Comparison of ENCODE assay signal across 18 mouse cellular contexts in genomic region chr10:75332268-75332667, GRCm38 (mm10). TPM values are rescaled to one million over a fixed set of nuclear protein-coding genes. Genes with fewer than 3 reads are reported as not detected.
DNase-seq lines count a peak whose midpoint lies in the region; ATAC-seq and TF ChIP-seq lines count a peak whose summit lies in the region.
"Had no signal": no experiment of that assay in that cellular context is flagged by ENCODE, and none has a peak within 500 bp of the region (broad histone marks: within the 10 kb centered on the region; RNA-seq: fewer than 3 reads in every experiment).

No protein-coding gene starts in this region.

- H3K4me3 ChIP-seq in lung, embryonic 14.5 days (ENCODE audit: low read depth, low read length) = no peak overlapping the region
- H3K4me3 ChIP-seq in lung, adult 2 months (replicated peaks; ENCODE audit: extremely low read depth, low read depth, low read length) = no peak overlapping the region
- H3K4me3 ChIP-seq in lung, embryonic 16.5 days (ENCODE audit: low read length) = no peak overlapping the region
- no peak overlapping the region for H3K4me3 ChIP-seq in brown adipose tissue, adult 24 weeks (ENCODE audit: insufficient read depth, low read depth, low read length)
- H3K4me3 ChIP-seq: embryonic facial prominence, embryonic 10.5 days; embryonic facial prominence, embryonic 12.5 days; forebrain, embryonic 13.5 days; forebrain, embryonic 15.5 days had no signal

- H3K27me3 ChIP-seq in lung, embryonic 14.5 days (ENCODE audit: insufficient read depth, low read length) = no peaks in the 10 kb centered on the region
- H3K27me3 ChIP-seq in lung, embryonic 16.5 days (ENCODE audit: control insufficient read depth, insufficient read depth, low read depth, low read length) = no peaks in the 10 kb centered on the region
- H3K27me3 ChIP-seq: embryonic facial prominence, embryonic 12.5 days; forebrain, embryonic 13.5 days; forebrain, embryonic 15.5 days had no signal

- TF ChIP-seq POLR2A in lung, adult 2 months (IDR thresholded peaks at IDR 0.05; ENCODE audit: borderline replicate concordance, extremely low read depth, low read depth, low read length) = no peak

- no peak for TF ChIP-seq CTCF in lung, embryonic 14.5 days (IDR thresholded peaks at IDR 0.05; ENCODE audit: low read depth)
- TF ChIP-seq CTCF in lung, adult 2 months (IDR thresholded peaks at IDR 0.05; ENCODE audit: insufficient read depth, low read length) = no peak

- no peaks in the 10 kb centered on the region for H3K9me3 ChIP-seq in lung, embryonic 14.5 days (ENCODE audit: low read depth, low read length)
- H3K9me3 ChIP-seq in lung, embryonic 16.5 days (ENCODE audit: control insufficient read depth, low read length) = no peaks in the 10 kb centered on the region
- H3K9me3 ChIP-seq: embryonic facial prominence, embryonic 10.5 days; embryonic facial prominence, embryonic 12.5 days; forebrain, embryonic 13.5 days; forebrain, embryonic 15.5 days had no signal

- H3K9ac ChIP-seq in lung, embryonic 14.5 days = no peak overlapping the region
- no peak overlapping the region for H3K9ac ChIP-seq in lung, embryonic 16.5 days (ENCODE audit: low read length)
- H3K9ac ChIP-seq: embryonic facial prominence, embryonic 12.5 days; forebrain, embryonic 13.5 days; forebrain, embryonic 15.5 days; forebrain, postnatal 0 days had no signal

- peak; percentile 78 for DNase-seq in lung, embryonic 14.5 days
- DNase-seq in lung, adult 2 months = no peak
- no peak for DNase-seq in lung, postnatal 14 days
- DNase-seq: adrenal gland, adult 2 months; adrenal gland, postnatal 10 days; adrenal gland, postnatal 25 days; cerebellum, adult 11-12 months; cerebellum, adult 2 months; cerebellum, adult 9-10 months; cerebellum, postnatal 10 days; cerebellum, postnatal 25 days; forebrain, postnatal 0 days had no signal

- no peak overlapping the region for H3K27ac ChIP-seq in lung, embryonic 14.5 days (ENCODE audit: low read depth)
- no peak overlapping the region for H3K27ac ChIP-seq in lung, embryonic 16.5 days (ENCODE audit: low read length)
- H3K27ac ChIP-seq in brown adipose tissue, adult 24 weeks (replicated peaks; ENCODE audit: low read depth, low read length) = peak overlapping the region; percentile 77; the same call in 1 of the 2 replicates
- H3K27ac ChIP-seq: embryonic facial prominence, embryonic 10.5 days; embryonic facial prominence, embryonic 12.5 days; forebrain, embryonic 13.5 days; forebrain, embryonic 15.5 days had no signal

- H3K4me1 ChIP-seq in lung, embryonic 14.5 days (ENCODE audit: insufficient read depth) = peaks cover 8% of the 10 kb centered on the region; the same call in 1 of the 2 replicates
- H3K4me1 ChIP-seq in lung, adult 2 months (ENCODE audit: control insufficient read depth, insufficient read depth, low read length) = peaks cover 6% of the 10 kb centered on the region
- H3K4me1 ChIP-seq in lung, embryonic 16.5 days (replicated peaks; ENCODE audit: control insufficient read depth, insufficient read depth, low read length) = peaks cover 27% of the 10 kb centered on the region; the same call in 1 of the 2 replicates
- peaks cover 29% of the 10 kb centered on the region for H3K4me1 ChIP-seq in brown adipose tissue, adult 24 weeks (ENCODE audit: control insufficient read depth, insufficient read depth, insufficient read length, low read length)
- H3K4me1 ChIP-seq: embryonic facial prominence, embryonic 12.5 days; forebrain, embryonic 13.5 days; forebrain, embryonic 15.5 days had no signal

- no peak overlapping the region for H3K4me2 ChIP-seq in lung, embryonic 14.5 days
- no peak overlapping the region for H3K4me2 ChIP-seq in lung, embryonic 16.5 days (ENCODE audit: low read depth, low read length)
- H3K4me2 ChIP-seq: embryonic facial prominence, embryonic 12.5 days; forebrain, embryonic 13.5 days; forebrain, embryonic 15.5 days had no signal

- WGBS in lung, embryonic 14.5 days = 50% methylated on average over 3 of the region's 3 CpGs
- WGBS in lung, adult 2 months = 75% methylated on average over 3 of the region's 3 CpGs
- WGBS in lung, embryonic 16.5 days = 56% methylated on average over 3 of the region's 3 CpGs

- H3K36me3 ChIP-seq in lung, embryonic 14.5 days (ENCODE audit: insufficient read depth) = no peaks in the 10 kb centered on the region
- H3K36me3 ChIP-seq in lung, embryonic 16.5 days (ENCODE audit: control insufficient read depth, insufficient read depth, low read length) = peaks cover 2% of the 10 kb centered on the region; the same call in 1 of the 2 replicates
- H3K36me3 ChIP-seq: embryonic facial prominence, embryonic 10.5 days; embryonic facial prominence, embryonic 12.5 days; forebrain, embryonic 15.5 days had no signal

- peak; percentile 56 for ATAC-seq in lung, embryonic 14.5 days (ENCODE audit: insufficient read depth)
- peak; percentile 64; the same call in 1 of the 2 replicates for ATAC-seq in lung, embryonic 16.5 days (ENCODE audit: low read depth)
- ATAC-seq: forebrain, embryonic 13.5 days; forebrain, embryonic 15.5 days; forebrain, postnatal 0 days had no signal

RNA-seq across cellular contexts. Expression of gene Adora2a, which starts 15.6 kb away (rescaled TPM):
- 7.3 and 8.0 TPM in 2 replicates for polyA plus RNA-seq in lung, embryonic 14.5 days (2014; fragmentation: Nextera tagmentation; extraction: Ambion mirVana)
- polyA plus RNA-seq in lung, adult 2 months (2012; rRNA removed) = 12.3 and 13.3 TPM in 2 replicates
- polyA plus RNA-seq in lung, embryonic 16.5 days (2015; fragmentation: Nextera tagmentation; extraction: Ambion mirVana) = 8.9 and 9.2 TPM in 2 replicates
- 3.8 and 5.0 TPM in 2 replicates for polyA plus RNA-seq in brown adipose tissue, adult 24 weeks (2012; ENCODE audit: insufficient read depth, insufficient read length, missing spikeins)
